Comparison of ENCODE assay signal across 8 mouse cellular contexts in the genomic region with DNA sequence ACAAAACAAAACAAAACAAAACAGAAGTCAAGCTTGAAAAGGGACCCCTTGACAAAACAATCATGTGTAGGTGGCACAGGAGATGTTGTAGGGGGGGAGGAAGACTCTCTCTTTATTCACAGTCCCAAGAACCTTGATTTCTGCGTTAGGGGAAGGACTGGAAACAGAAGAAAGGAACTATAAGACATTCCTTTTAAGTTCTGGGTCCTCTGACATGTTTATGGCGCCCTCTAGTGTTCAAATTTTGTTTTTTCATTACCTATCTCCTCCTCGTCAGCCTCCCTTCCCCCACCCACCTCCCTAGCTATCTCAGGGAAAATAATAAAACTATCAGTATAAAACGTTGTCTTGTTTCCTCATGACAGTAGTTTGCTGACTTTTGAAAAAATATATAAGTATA. TPM values are rescaled to one million over a fixed set of nuclear protein-coding genes. Genes with fewer than 3 reads are reported as not detected.
DNase-seq lines count a peak whose midpoint lies in the region; ATAC-seq lines count a peak whose summit lies in the region.

No protein-coding gene starts in this region.

- H3K27me3 ChIP-seq in kidney, embryonic 16.5 days (ENCODE audit: insufficient read depth, low read length): no peaks in the 10 kb centered on the region

- no peaks in the 10 kb centered on the region for H3K9me3 ChIP-seq in kidney, embryonic 16.5 days (ENCODE audit: low read length)

- H3K27ac ChIP-seq in kidney, embryonic 16.5 days (ENCODE audit: low read length): no peak overlapping the region

- DNase-seq in kidney, adult 9 months: peak; percentile 71
- peak; percentile 41 to 71 for DNase-seq in CD8-positive naive resting alpha-beta T cell, adult 2 months (ENCODE audit: low read depth in 2 of 2, low spot score in 2 of 2)
- peak; percentile 13 for DNase-seq in WW6 (ENCODE audit: low read depth, low spot score)
- peak; percentile 60 for DNase-seq in lung, postnatal 25 days (ENCODE audit: low spot score)
- DNase-seq in yolk sac, embryonic 10.5 days (ENCODE audit: low spot score): peak; percentile 9
- no peak for DNase-seq in thymus, postnatal 25 days

- WGBS in kidney, embryonic 16.5 days: under 1% methylated on average over 4 of the region's 4 CpGs

- peaks cover 5% of the 10 kb centered on the region; the same call in 1 of the 2 replicates for H3K4me1 ChIP-seq in kidney, embryonic 16.5 days (ENCODE audit: insufficient read depth, low read length)

- H3K9ac ChIP-seq in kidney, embryonic 16.5 days (replicated peaks; ENCODE audit: low read length): no peak overlapping the region

- H3K4me2 ChIP-seq in kidney, embryonic 16.5 days (replicated peaks; ENCODE audit: low read depth, low read length): no peak overlapping the region

- H3K36me3 ChIP-seq in kidney, embryonic 16.5 days (ENCODE audit: insufficient read depth, low read length): no peaks in the 10 kb centered on the region

- no peak for ATAC-seq in kidney, embryonic 16.5 days (ENCODE audit: low FRiP score, low TSS enrichment)
- peak; percentile 60 to 82; a peak in 3 of 4 replicates for ATAC-seq in hematopoietic stem cell, adult 5-6 weeks (replicated peaks in 1 of 2; ENCODE audit: insufficient read depth in 1 of 2, low FRiP score in 2 of 2, low TSS enrichment in 1 of 2, low read depth in 1 of 2, poor library complexity in 2 of 2, severe bottlenecking in 2 of 2)

- no peak overlapping the region for H3K4me3 ChIP-seq in kidney, embryonic 16.5 days (ENCODE audit: low read length)

RNA-seq across cellular contexts. Expression of a gene that starts 42.1 kb away (rescaled TPM):
- polyA plus RNA-seq in kidney, embryonic 16.5 days (2015; fragmentation: Nextera tagmentation; extraction: Ambion mirVana): 0.11 TPM in 1 of 2 replicates, not detected in the other
- 0.99 and 1.3 TPM in 2 replicates for total RNA-seq in hematopoietic stem cell, adult 5-6 weeks (2017)
